Mouse (Mus musculus): ENCODE results near the gene Pard3. TPM values are rescaled to one million over a fixed set of nuclear protein-coding genes. Genes with fewer than 3 reads are reported as not detected.

Pard3 gene
- total and polyA plus RNA-seq, 3 experiments, result 0.51 to 1.3 (median 0.94) TPM

- DNase-seq (ENCODE audit: extremely low read depth), result no peak
- no peak for TF ChIP-seq CTCF (conservative IDR thresholded peaks at IDR 0.05 in 1 of 2, IDR thresholded peaks at IDR 0.05 in 1 of 2; ENCODE audit: low read depth in 2 of 2, low read length in 2 of 2)
- TF ChIP-seq HCFC1 (IDR thresholded peaks at IDR 0.05; ENCODE audit: low read depth, low read length), result no peak
- TF ChIP-seq ZMIZ1 (IDR thresholded peaks at IDR 0.05; ENCODE audit: low read depth, low read length), result no peak
- no peak for TF ChIP-seq E2F4 (IDR thresholded peaks at IDR 0.05; ENCODE audit: insufficient replicate concordance, low read depth, low read length)
- TF ChIP-seq SMC3 (IDR thresholded peaks at IDR 0.05; ENCODE audit: low read depth, low read length), result no peak
- no peak for TF ChIP-seq MAFK (IDR thresholded peaks at IDR 0.05; ENCODE audit: insufficient replicate concordance, low read length)
- TF ChIP-seq TCF12 (IDR thresholded peaks at IDR 0.05; ENCODE audit: low read depth, low read length), result no peak
- no peak for TF ChIP-seq NRF1 (IDR thresholded peaks at IDR 0.05; ENCODE audit: low read depth, low read length)
- no peak for TF ChIP-seq USF1 (IDR thresholded peaks at IDR 0.05; ENCODE audit: low read depth, low read length)
- no peak for TF ChIP-seq MAZ (IDR thresholded peaks at IDR 0.05; ENCODE audit: low read depth, low read length)
- TF ChIP-seq ZC3H11A (IDR thresholded peaks at IDR 0.05; ENCODE audit: low read depth, low read length), result no peak
- TF ChIP-seq GABPA (IDR thresholded peaks at IDR 0.05; ENCODE audit: insufficient replicate concordance, low read depth, low read length), result no peak
- no peak for TF ChIP-seq USF2 (conservative IDR thresholded peaks at IDR 0.05; ENCODE audit: low read depth, low read length)
- TF ChIP-seq IRF4 (IDR thresholded peaks at IDR 0.05; ENCODE audit: low read depth, low read length), result no peak
- TF ChIP-seq MEF2A (IDR thresholded peaks at IDR 0.05; ENCODE audit: borderline replicate concordance, low read depth, low read length), result no peak
- in situ Hi-C loops (cut with MboI; ENCODE audit: low pct_ligation_motif_present, low pct_unique_long_range_greater_than_20kb, low sequenced_read_pairs) (no loop called here), dilution Hi-C loops (cut with MboI; ENCODE audit: extremely low pct_ligation_motif_present, extremely low pct_unique_long_range_greater_than_20kb, low sequenced_read_pairs) (no loop called here)
- Histone ChIP-seq H3K4me2 (ENCODE audit: insufficient read depth, low read depth, poor library complexity, severe bottlenecking) (no peak overlapping the region), H3K79me2 (replicated peaks; ENCODE audit: control insufficient read depth, extremely low read depth, insufficient read depth, poor library complexity, severe bottlenecking) (no peaks in the 10 kb centered on the region), H3K4me3 (replicated peaks in 1 of 3; ENCODE audit: low read depth in 2 of 3, low read length in 2 of 3, poor library complexity in 1 of 3) (no peak overlapping the region), H3K36me3 (replicated peaks in 1 of 2; ENCODE audit: control insufficient read depth in 1 of 2, insufficient read depth in 1 of 2, low read length in 1 of 2) (peaks cover 0 to 2% of the 10 kb centered on the region in 2 experiments), H3K27ac (ENCODE audit: insufficient read depth, low read depth) (no peak overlapping the region), H3K9ac (ENCODE audit: insufficient read depth, low read depth) (no peak overlapping the region), H3K9me3 (replicated peaks; ENCODE audit: low read length) (no peaks in the 10 kb centered on the region), H3K4me1 (ENCODE audit: control insufficient read depth in 1 of 2, insufficient read depth in 2 of 2) (peaks cover 5 to 22% of the 10 kb centered on the region in 2 experiments; a peak in 3 of 4 replicates), H3K27me3 (replicated peaks) (no peaks in the 10 kb centered on the region)
Observed at GRCm38 (mm10) chr8:127603062-127603461, 539.4 kb downstream of the Pard3 start.

GRCm38 (mm10) chr8:127608541-127609270 lies 545.0 kb downstream of the Pard3 start:
- Histone ChIP-seq H3K4me1 (ENCODE audit: control insufficient read depth in 1 of 2, insufficient read depth in 2 of 2) (peaks cover 5 to 22% of the 10 kb centered on the region in 2 experiments; a peak in 3 of 4 replicates), H3K79me2 (replicated peaks; ENCODE audit: control insufficient read depth, extremely low read depth, insufficient read depth, poor library complexity, severe bottlenecking) (no peaks in the 10 kb centered on the region), H3K27ac (ENCODE audit: insufficient read depth, low read depth) (no peak overlapping the region), H3K4me3 (replicated peaks in 1 of 3; ENCODE audit: low read depth in 2 of 3, low read length in 2 of 3, poor library complexity in 1 of 3) (no peak overlapping the region), H3K4me2 (ENCODE audit: insufficient read depth, low read depth, poor library complexity, severe bottlenecking) (no peak overlapping the region), H3K9ac (ENCODE audit: insufficient read depth, low read depth) (no peak overlapping the region), H3K36me3 (replicated peaks in 1 of 2; ENCODE audit: control insufficient read depth in 1 of 2, insufficient read depth in 1 of 2, low read length in 1 of 2) (no peaks in the 10 kb centered on the region), H3K27me3 (replicated peaks) (no peaks in the 10 kb centered on the region), H3K9me3 (replicated peaks; ENCODE audit: low read length) (no peaks in the 10 kb centered on the region)
- dilution Hi-C loops (cut with MboI; ENCODE audit: extremely low pct_ligation_motif_present, extremely low pct_unique_long_range_greater_than_20kb, low sequenced_read_pairs), result no loop called here
- in situ Hi-C loops (cut with MboI; ENCODE audit: low pct_ligation_motif_present, low pct_unique_long_range_greater_than_20kb, low sequenced_read_pairs), result no loop called here
- no peak for DNase-seq (ENCODE audit: extremely low read depth)
- no peak for TF ChIP-seq ZMIZ1 (IDR thresholded peaks at IDR 0.05; ENCODE audit: low read depth, low read length)
- no peak for TF ChIP-seq SIN3A (IDR thresholded peaks at IDR 0.05; ENCODE audit: low read length)
- TF ChIP-seq MAX (IDR thresholded peaks at IDR 0.05; ENCODE audit: low read length), result no peak
- TF ChIP-seq RCOR1 (conservative IDR thresholded peaks at IDR 0.05; ENCODE audit: low read depth, low read length), result no peak
